Mouse (Mus musculus) limb, embryonic 14.5 days (tissue): Measurements from ENCODE around the gene Wbp2nl. TPM values are rescaled to one million over a fixed set of nuclear protein-coding genes. Genes with fewer than 3 reads are reported as not detected.
A peak's percentile ranks its signal among the peaks of the same experiment; 100 is the strongest.

Experiments
- ATAC-seq: fragments of 200-750 bp; cut with Nextera tagmentation; 2 replicates; pipeline ENCODE4 v1.8.0; 2017; ENCODE audit warnings: low read depth, moderate number of reproducible peaks, moderate TSS enrichment; ENCODE audit not compliant: low FRiP score
- DNase-seq: peaks from one replicate; pipeline ENCODE4 v3.0.0-alpha.2; 2015; ENCODE audit warnings: low spot score
- H3K27ac ChIP-seq: fragments of 300-500 bp; sonication (generic); replicated peaks from 2 replicates; pipeline ENCODE4 v1.5.1; 2014; ENCODE audit warnings: low read depth, mild to moderate bottlenecking, low read length, moderate library complexity, mixed read lengths
- H3K27me3 ChIP-seq: fragments of 300-500 bp; sonication (generic); 2 replicates; pipeline ENCODE4 v1.6.1; 2014; ENCODE audit warnings: low read length, mixed read lengths; ENCODE audit not compliant: control insufficient read depth, insufficient read depth
- H3K36me3 ChIP-seq: fragments of 300-500 bp; sonication (generic); 2 replicates; pipeline ENCODE4 v1.6.1; 2014; ENCODE audit warnings: mild to moderate bottlenecking, low read length, moderate library complexity, mixed read lengths; ENCODE audit not compliant: control insufficient read depth, insufficient read depth
- H3K4me1 ChIP-seq: fragments of 300-500 bp; sonication (generic); 2 replicates; pipeline ENCODE4 v1.6.1; 2014; ENCODE audit warnings: antibody characterized with exemption, low read length, mixed read lengths; ENCODE audit not compliant: control insufficient read depth, insufficient read depth
- H3K4me2 ChIP-seq: fragments of 300-500 bp; sonication (generic); replicated peaks from 2 replicates; pipeline ENCODE4 v1.6.1; 2014; ENCODE audit warnings: low read depth, mild to moderate bottlenecking, low read length, moderate library complexity; ENCODE audit not compliant: severe bottlenecking
- H3K4me3 ChIP-seq: fragments of 300-500 bp; sonication (generic); replicated peaks from 2 replicates; pipeline ENCODE4 v1.5.1; 2014; ENCODE audit warnings: low read length
- H3K9ac ChIP-seq: fragments of 300-500 bp; sonication (generic); 2 replicates; pipeline ENCODE4 v1.6.1; 2014; ENCODE audit warnings: mild to moderate bottlenecking, low read depth, low read length, moderate library complexity; ENCODE audit not compliant: severe bottlenecking
- H3K9me3 ChIP-seq: fragments of 300-500 bp; sonication (generic); 2 replicates; pipeline ENCODE4 v1.6.1; 2016; ENCODE audit warnings: low read length; ENCODE audit not compliant: control insufficient read depth
- POLR2A ChIP-seq: fragments of 200-500 bp; IDR thresholded peaks from 2 replicates; pipeline ENCODE4 v1.8.0; 2012; ENCODE audit warnings: inconsistent platforms, mild to moderate bottlenecking, moderate library complexity, borderline replicate concordance; ENCODE audit not compliant: insufficient read depth, insufficient read length; ENCODE audit errors: extremely low read depth
- WGBS: fragments of 180-500 bp; shearing (Covaris S2); extraction: QIAGEN DNeasy Blood & Tissue Kit; methylation state at CpG from one replicate; pipeline ENCODE4 v1.1.7; 2014; 5-methylcytosine and 5-hydroxymethylcytosine counted together
- polyA plus RNA-seq, 2 experiments: library from polyadenylated mRNA; depleted of rRNA in 1 of 2; stranded (reverse) in 1 of 2; unstranded in 1 of 2; fragments of >200 nt; fragmentation: Nextera tagmentation in 1 of 2; extraction: Ambion mirVana in 1 of 2; gene quantifications; 2 replicates each; pipeline versions ENCODE4 v1.2.1 to v1.2.3; 2012 to 2014

Wbp2nl gene
- polyA plus RNA-seq, 2 experiments: 0.24 TPM; not detected in 1

- 29% methylated on average over 4 of the region's 4 CpGs for WGBS
- no peak for ATAC-seq
These were observed 39.1 kb downstream of the Wbp2nl start for GRCm38 (mm10) chr15:82337875-82338274.

GRCm38 (mm10) chr15:82338593-82339112 lies 39.9 kb downstream of the Wbp2nl start, which contains the start of the genes Naga, Pheta2 and Smdt1:
Gene Naga, minus strand, starts transcription at chr15:82338925.
Gene Pheta2, plus strand, starts transcription at chr15:82338942.
Gene Smdt1, plus strand, starts transcription at chr15:82338959.
- H3K27me3 ChIP-seq: no peaks in the 10 kb centered on the region
- peak within 1 kb of the TSS; percentile 66 for H3K9ac ChIP-seq
- under 1% methylated on average over 41 of the region's 41 CpGs for WGBS
- peaks cover 19% of the 10 kb centered on the region for H3K4me1 ChIP-seq
- peak; percentile 95 for DNase-seq
- H3K4me3 ChIP-seq: peak within 1 kb of the TSS; percentile 52
- no peaks in the 10 kb centered on the region for H3K9me3 ChIP-seq
- ATAC-seq: peak; percentile 90
- peaks cover 29% of the 10 kb centered on the region for H3K36me3 ChIP-seq
- H3K27ac ChIP-seq: peak within 1 kb of the TSS; percentile 43; the same call in 1 of the 2 replicates
- TF ChIP-seq POLR2A: 0 out of 2 replicates have a peak, but pooled peaks have one; percentile 27
- peak within 1 kb of the TSS; percentile 71 for H3K4me2 ChIP-seq

More at GRCm38 (mm10) chr15:82337875-82338274, 39.1 kb downstream of the Wbp2nl start:
- Histone ChIP-seq H3K27me3 (no peaks in the 10 kb centered on the region), H3K36me3 (peaks cover 29% of the 10 kb centered on the region), H3K9ac (peak overlapping the region; percentile 66), H3K9me3 (no peaks in the 10 kb centered on the region), H3K27ac (no peak overlapping the region), H3K4me2 (peak overlapping the region; percentile 71), H3K4me3 (peak overlapping the region; percentile 52), H3K4me1 (peaks cover 19% of the 10 kb centered on the region)
- DNase-seq: no peak
- no peak for TF ChIP-seq POLR2A

GRCm38 (mm10) chr15:82339150-82339549 lies 40.4 kb downstream of the Wbp2nl start:
- DNase-seq (no peak), ATAC-seq (no peak)
- Histone ChIP-seq H3K36me3 (peaks cover 28% of the 10 kb centered on the region), H3K4me2 (peak overlapping the region; percentile 71), H3K9me3 (no peaks in the 10 kb centered on the region), H3K4me3 (peak overlapping the region; percentile 52), H3K9ac (peak overlapping the region; percentile 66), H3K4me1 (peaks cover 19% of the 10 kb centered on the region), H3K27me3 (no peaks in the 10 kb centered on the region), H3K27ac (peak overlapping the region; percentile 43; the same call in 1 of the 2 replicates)
- no peak for TF ChIP-seq POLR2A
- 58% methylated on average over 10 of the region's 10 CpGs for WGBS

GRCm38 (mm10) chr15:82339634-82340254 lies 41.0 kb downstream of the Wbp2nl start:
- ATAC-seq: no peak
- H3K9me3 ChIP-seq: no peaks in the 10 kb centered on the region
- H3K9ac ChIP-seq: no peak overlapping the region
- H3K27ac ChIP-seq: no peak overlapping the region
- H3K4me3 ChIP-seq: no peak overlapping the region
- H3K4me1 ChIP-seq: peaks cover 19% of the 10 kb centered on the region
- H3K4me2 ChIP-seq: 0 out of 2 replicates have a peak overlapping the region, but pooled peaks have one; percentile 71
- TF ChIP-seq POLR2A: no peak
- no peaks in the 10 kb centered on the region for H3K27me3 ChIP-seq
- H3K36me3 ChIP-seq: peaks cover 22% of the 10 kb centered on the region
- DNase-seq: no peak
- 70% methylated on average over 8 of the region's 8 CpGs for WGBS

- peak overlapping the region; percentile 79 for H3K27ac ChIP-seq
- no peak for TF ChIP-seq POLR2A
- H3K4me1 ChIP-seq: peaks cover 19% of the 10 kb centered on the region
- peak overlapping the region; percentile 75 for H3K4me2 ChIP-seq
- DNase-seq: no peak
- peak overlapping the region; percentile 54 for H3K4me3 ChIP-seq
- no peaks in the 10 kb centered on the region for H3K9me3 ChIP-seq
- peak overlapping the region; percentile 85 for H3K9ac ChIP-seq
- peaks cover 14% of the 10 kb centered on the region for H3K36me3 ChIP-seq
- ATAC-seq: no peak
- 41% methylated on average over 21 of the region's 21 CpGs for WGBS
- no peaks in the 10 kb centered on the region for H3K27me3 ChIP-seq
These were observed 41.8 kb downstream of the Wbp2nl start for GRCm38 (mm10) chr15:82340414-82341035.
